Mouse (Mus musculus) ES-Bruce4 (cell line): ENCODE results near the gene Dnajb8.

Experiments used
- CTCF ChIP-seq: IDR thresholded peaks from one replicate; pipeline ENCODE4 v1.8.1; 2011; ENCODE audit warnings: low read depth, low read length
- EP300 ChIP-seq: IDR thresholded peaks from 2 replicates; pipeline ENCODE4 v1.6.1; 2011; ENCODE audit warnings: low read depth, low read length; ENCODE audit not compliant: insufficient read depth
- POLR2A ChIP-seq: IDR thresholded peaks from one replicate; pipeline ENCODE4 v1.8.1; 2011; ENCODE audit warnings: low read length; ENCODE audit not compliant: insufficient read depth

- TF ChIP-seq POLR2A, result no peak
- TF ChIP-seq EP300, result no peak
- no peak for TF ChIP-seq CTCF
These were observed 77.4 kb downstream of the Dnajb8 start for GRCm38 (mm10) chr6:88299491-88299890.
